Comparison of ENCODE assay signal across 17 mouse cellular contexts in the genomic region with DNA sequence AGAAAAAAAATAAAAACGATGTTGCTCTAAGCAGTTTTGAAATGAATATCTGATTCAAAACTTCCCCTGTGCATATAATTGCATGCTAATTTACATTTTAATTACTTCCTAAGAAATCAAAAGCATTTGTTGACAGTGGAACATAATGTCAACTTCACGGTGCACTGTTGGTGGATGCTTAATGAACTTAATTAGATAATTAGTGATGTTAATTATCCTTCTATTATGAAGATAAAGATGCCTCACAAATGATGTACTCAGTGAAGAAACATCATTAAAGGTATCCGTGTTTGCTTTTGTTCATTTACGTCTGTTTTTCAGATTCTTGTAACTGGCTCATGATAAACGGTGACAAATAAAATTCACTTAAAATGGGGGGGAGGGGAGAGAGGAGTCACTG.
"Had no signal": no experiment of that assay in that cellular context is flagged by ENCODE, and none has a peak within 500 bp of the region (broad histone marks: within the 10 kb centered on the region; RNA-seq: fewer than 3 reads in every experiment).

No protein-coding gene starts in this region.

- H3K27ac ChIP-seq: lung, embryonic 15.5 days; macrophage; midbrain, embryonic 15.5 days; neural tube, embryonic 12.5 days; stomach, embryonic 15.5 days; stomach, postnatal 0 days had no signal

- H3K4me3 ChIP-seq: lung, embryonic 15.5 days; megakaryocyte, embryonic 14.5 days; midbrain, embryonic 15.5 days; neural tube, embryonic 12.5 days; stomach, embryonic 15.5 days had no signal

- H3K36me3 ChIP-seq: lung, embryonic 15.5 days; midbrain, embryonic 15.5 days; neural tube, embryonic 12.5 days; stomach, embryonic 15.5 days had no signal

- DNase-seq: liver, postnatal 0 days; lung, adult 2 months; lung, postnatal 14 days; lung, postnatal 36 days; right cerebral cortex, postnatal 14 days; thymus, adult 2 months; thymus, postnatal 25 days; thymus, postnatal 4 days had no signal

- H3K4me1 ChIP-seq: lung, embryonic 15.5 days; megakaryocyte, embryonic 14.5 days; midbrain, embryonic 15.5 days; neural tube, embryonic 12.5 days; stomach, embryonic 15.5 days had no signal

- H3K9me3 ChIP-seq: lung, embryonic 15.5 days; megakaryocyte, embryonic 14.5 days; midbrain, embryonic 15.5 days; neural tube, embryonic 12.5 days; stomach, embryonic 15.5 days had no signal

- H3K4me2 ChIP-seq: lung, embryonic 15.5 days; midbrain, embryonic 11.5 days; midbrain, embryonic 15.5 days; neural tube, embryonic 12.5 days; stomach, embryonic 15.5 days had no signal

- H3K9ac ChIP-seq: liver, postnatal 0 days; lung, embryonic 15.5 days; midbrain, embryonic 15.5 days; neural tube, embryonic 12.5 days; stomach, embryonic 15.5 days had no signal

- H3K27me3 ChIP-seq: lung, embryonic 15.5 days; megakaryocyte, embryonic 14.5 days; midbrain, embryonic 15.5 days; neural tube, embryonic 12.5 days; stomach, embryonic 15.5 days had no signal

- ATAC-seq: liver, postnatal 0 days; lung, postnatal 0 days; midbrain, embryonic 15.5 days had no signal
